Mouse (Mus musculus): ENCODE measurements around the gene Cela3b. TPM values are rescaled to one million over a fixed set of nuclear protein-coding genes. Genes with fewer than 3 reads are reported as not detected.

Gene Cela3b
- total and polyA plus RNA-seq, 3 experiments = not detected

DNA sequence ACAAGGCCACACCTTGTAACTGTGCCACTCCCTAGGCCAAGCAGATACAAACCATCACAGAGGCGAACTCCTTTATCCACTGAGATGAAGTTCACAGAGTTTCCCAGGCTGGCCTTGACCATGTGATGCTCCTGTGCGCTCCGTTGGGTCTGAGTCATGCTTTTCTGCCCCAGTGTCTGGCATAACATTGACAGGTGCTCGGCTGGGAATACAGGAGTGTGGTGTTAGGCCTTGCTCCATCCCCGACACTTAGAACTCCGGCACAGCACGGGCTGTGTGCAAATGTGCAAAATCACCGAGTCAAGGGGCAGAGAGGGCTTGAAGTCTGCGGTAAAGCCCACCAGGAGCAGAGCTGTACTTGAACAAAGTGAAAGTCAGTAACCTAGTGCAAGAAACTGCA, 37.5 kb downstream of the Cela3b start:
- H3K36me3 ChIP-seq (replicated peaks) = peaks cover 13% of the 10 kb centered on the region
- H3K4me1 ChIP-seq (ENCODE audit: insufficient read depth, low read depth, low read length) = peaks cover 20% of the 10 kb centered on the region
- H3K4me3 ChIP-seq (ENCODE audit: low read depth, low read length) = no peak overlapping the region
- ATAC-seq (ENCODE audit: extremely low read depth, insufficient number of reproducible peaks, low FRiP score, poor library complexity, severe bottlenecking) = no peak
- peaks cover 12% of the 10 kb centered on the region; the same call in 1 of the 2 replicates for H3K27me3 ChIP-seq (ENCODE audit: insufficient read depth, low read length)
- no peaks in the 10 kb centered on the region; the same call in 1 of the 2 replicates for H3K9me3 ChIP-seq (replicated peaks)
- TF ChIP-seq CTCF (IDR thresholded peaks at IDR 0.05; ENCODE audit: low read depth, low read length) (no peak), POLR2AphosphoS5 (IDR thresholded peaks at IDR 0.05; ENCODE audit: insufficient replicate concordance, low read depth, low read length) (no peak)
- DNase-seq (ENCODE audit: low spot score) = no peak

DNA sequence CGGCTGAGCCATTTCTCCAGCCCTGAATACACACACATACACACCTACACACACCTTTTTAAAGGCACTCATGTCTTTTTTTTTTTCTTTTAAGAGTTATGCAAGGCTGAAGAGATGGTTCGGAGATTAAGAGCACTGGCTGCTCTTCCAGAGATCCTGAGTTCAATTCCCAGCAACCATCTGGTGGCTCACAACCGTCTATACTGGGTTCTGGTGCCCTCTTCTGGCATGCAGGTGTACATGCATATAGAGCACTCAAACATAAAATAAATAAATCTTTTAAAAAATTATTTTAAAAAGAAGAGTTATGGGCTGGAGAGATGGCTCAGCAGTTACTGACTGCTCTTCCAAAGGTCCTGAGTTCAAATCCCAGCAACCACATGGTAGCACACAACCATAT, 39.1 kb downstream of the Cela3b start:
- DNase-seq (ENCODE audit: low spot score) = no peak
- Histone ChIP-seq H3K4me1 (ENCODE audit: insufficient read depth, low read depth, low read length) (peaks cover 20% of the 10 kb centered on the region), H3K4me3 (ENCODE audit: low read depth, low read length) (no peak overlapping the region), H3K27me3 (ENCODE audit: insufficient read depth, low read length) (peaks cover 10% of the 10 kb centered on the region; the same call in 1 of the 2 replicates), H3K36me3 (replicated peaks) (peaks cover 13% of the 10 kb centered on the region), H3K9me3 (replicated peaks) (no peaks in the 10 kb centered on the region; the same call in 1 of the 2 replicates)
- TF ChIP-seq GATA2 (IDR thresholded peaks at IDR 0.05; ENCODE audit: borderline replicate concordance, low read depth, low read length) = no peak
- TF ChIP-seq GATA1 (IDR thresholded peaks at IDR 0.05; ENCODE audit: borderline replicate concordance, low read length) = no peak
- no peak for TF ChIP-seq CTCF (IDR thresholded peaks at IDR 0.05; ENCODE audit: low read depth, low read length)
- ATAC-seq (ENCODE audit: extremely low read depth, insufficient number of reproducible peaks, low FRiP score, poor library complexity, severe bottlenecking) = no peak

DNA sequence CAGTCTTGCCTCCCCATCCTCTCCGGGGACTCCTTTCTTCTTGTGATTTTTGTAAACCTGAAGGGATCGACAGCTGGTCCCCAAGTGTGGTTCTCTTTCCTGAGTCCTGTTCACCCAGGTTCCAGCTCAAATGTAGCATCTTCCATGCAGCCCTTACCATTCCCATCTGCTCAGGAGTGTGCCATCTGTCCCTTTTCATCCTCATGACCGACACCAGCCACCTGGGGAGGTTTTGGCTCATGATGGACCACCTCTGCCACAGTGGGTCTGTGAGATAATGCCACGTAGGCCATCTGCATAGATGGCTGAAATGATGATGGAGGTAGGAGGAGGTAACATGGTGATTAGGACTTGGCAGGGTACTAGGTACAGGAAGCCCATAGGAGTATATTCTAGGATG, 40.1 kb downstream of the Cela3b start:
- ATAC-seq (ENCODE audit: extremely low read depth, insufficient number of reproducible peaks, low FRiP score, poor library complexity, severe bottlenecking) (no peak), DNase-seq (ENCODE audit: low spot score) (no peak)
- peaks cover 20% of the 10 kb centered on the region for H3K4me1 ChIP-seq (ENCODE audit: insufficient read depth, low read depth, low read length)
- H3K9me3 ChIP-seq (replicated peaks) = no peaks in the 10 kb centered on the region
- peaks cover 10% of the 10 kb centered on the region; the same call in 1 of the 2 replicates for H3K27me3 ChIP-seq (ENCODE audit: insufficient read depth, low read length)
- TF ChIP-seq CTCF (IDR thresholded peaks at IDR 0.05; ENCODE audit: low read depth, low read length) = no peak
- TF ChIP-seq GATA2 (IDR thresholded peaks at IDR 0.05; ENCODE audit: borderline replicate concordance, low read depth, low read length) = no peak
- no peak for TF ChIP-seq POLR2AphosphoS5 (IDR thresholded peaks at IDR 0.05; ENCODE audit: insufficient replicate concordance, low read depth, low read length)
- H3K36me3 ChIP-seq (replicated peaks) = peaks cover 13% of the 10 kb centered on the region
- no peak overlapping the region for H3K4me3 ChIP-seq (ENCODE audit: low read depth, low read length)

GRCm38 (mm10) chr4:137388983-137389382, 41.4 kb downstream of the Cela3b start:
- DNase-seq (ENCODE audit: low spot score) (peak; percentile 47), ATAC-seq (ENCODE audit: extremely low read depth, insufficient number of reproducible peaks, low FRiP score, poor library complexity, severe bottlenecking) (no peak)
- peaks cover 20% of the 10 kb centered on the region for H3K4me1 ChIP-seq (ENCODE audit: insufficient read depth, low read depth, low read length)
- TF ChIP-seq GATA2 (IDR thresholded peaks at IDR 0.05; ENCODE audit: borderline replicate concordance, low read depth, low read length) = no peak
- no peak for TF ChIP-seq POLR2AphosphoS5 (IDR thresholded peaks at IDR 0.05; ENCODE audit: insufficient replicate concordance, low read depth, low read length)
- no peak for TF ChIP-seq GATA1 (IDR thresholded peaks at IDR 0.05; ENCODE audit: borderline replicate concordance, low read length)
- no peak for TF ChIP-seq TAL1 (conservative IDR thresholded peaks at IDR 0.05; ENCODE audit: low read depth, low read length)
- no peak for TF ChIP-seq CTCF (IDR thresholded peaks at IDR 0.05; ENCODE audit: low read depth, low read length)
- H3K4me3 ChIP-seq (ENCODE audit: low read depth, low read length) = peak overlapping the region; percentile 84; the same call in 1 of the 2 replicates
- H3K9me3 ChIP-seq (replicated peaks) = no peaks in the 10 kb centered on the region
- peaks cover 7% of the 10 kb centered on the region; the same call in 1 of the 2 replicates for H3K27me3 ChIP-seq (ENCODE audit: insufficient read depth, low read length)
- H3K36me3 ChIP-seq (replicated peaks) = peaks cover 13% of the 10 kb centered on the region

DNA sequence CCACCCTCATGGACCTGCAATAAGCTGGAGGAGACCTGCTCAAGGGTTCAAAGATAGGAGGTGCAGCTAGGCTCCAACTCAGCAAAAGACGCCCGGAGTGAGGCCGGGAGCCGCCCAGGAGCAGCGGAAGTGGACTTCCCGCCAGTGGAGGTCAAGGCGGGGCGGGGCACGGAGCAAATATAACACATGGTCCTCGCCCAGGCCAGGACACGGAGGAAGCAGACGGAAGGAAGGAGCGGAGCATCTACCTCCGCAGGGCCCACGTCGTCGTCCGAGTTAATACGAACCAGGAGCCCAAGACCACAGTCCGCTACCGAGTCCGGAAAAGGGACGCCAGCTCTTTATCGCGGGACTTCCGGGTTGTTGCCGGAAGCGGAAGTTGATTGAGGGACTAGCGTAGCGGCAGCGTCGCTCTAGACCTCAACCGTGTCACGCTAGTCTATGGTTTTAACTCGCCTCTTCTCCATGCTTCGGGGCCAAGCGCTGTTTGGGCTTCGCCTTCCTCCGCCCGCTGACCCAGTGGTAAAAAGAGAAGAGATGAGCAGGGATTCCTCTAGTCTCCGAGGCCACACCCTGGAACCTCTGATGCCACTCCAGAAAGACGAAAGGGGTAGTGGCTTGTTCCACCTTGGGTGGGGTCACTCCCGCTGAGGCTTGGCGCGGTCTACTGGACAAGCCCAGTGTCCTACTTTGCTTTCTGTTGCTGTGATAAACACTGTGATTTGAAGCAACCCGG, 42.1 kb downstream of the Cela3b start:
- Histone ChIP-seq H3K27me3 (ENCODE audit: insufficient read depth, low read length) (peaks cover 4% of the 10 kb centered on the region; the same call in 1 of the 2 replicates), H3K9me3 (replicated peaks) (no peaks in the 10 kb centered on the region), H3K36me3 (replicated peaks) (peaks cover 13% of the 10 kb centered on the region), H3K4me3 (ENCODE audit: low read depth, low read length) (peak overlapping the region; percentile 84), H3K4me1 (ENCODE audit: insufficient read depth, low read depth, low read length) (peaks cover 20% of the 10 kb centered on the region)
- DNase-seq (ENCODE audit: low spot score) (peak; percentile 89), ATAC-seq (ENCODE audit: extremely low read depth, insufficient number of reproducible peaks, low FRiP score, poor library complexity, severe bottlenecking) (peak; percentile 90)
- TF ChIP-seq POLR2AphosphoS5 (IDR thresholded peaks at IDR 0.05; ENCODE audit: insufficient replicate concordance, low read depth, low read length) (0 out of 2 replicates have a peak, but pooled peaks have one; percentile 51), CTCF (IDR thresholded peaks at IDR 0.05; ENCODE audit: low read depth, low read length) (no peak)

DNA sequence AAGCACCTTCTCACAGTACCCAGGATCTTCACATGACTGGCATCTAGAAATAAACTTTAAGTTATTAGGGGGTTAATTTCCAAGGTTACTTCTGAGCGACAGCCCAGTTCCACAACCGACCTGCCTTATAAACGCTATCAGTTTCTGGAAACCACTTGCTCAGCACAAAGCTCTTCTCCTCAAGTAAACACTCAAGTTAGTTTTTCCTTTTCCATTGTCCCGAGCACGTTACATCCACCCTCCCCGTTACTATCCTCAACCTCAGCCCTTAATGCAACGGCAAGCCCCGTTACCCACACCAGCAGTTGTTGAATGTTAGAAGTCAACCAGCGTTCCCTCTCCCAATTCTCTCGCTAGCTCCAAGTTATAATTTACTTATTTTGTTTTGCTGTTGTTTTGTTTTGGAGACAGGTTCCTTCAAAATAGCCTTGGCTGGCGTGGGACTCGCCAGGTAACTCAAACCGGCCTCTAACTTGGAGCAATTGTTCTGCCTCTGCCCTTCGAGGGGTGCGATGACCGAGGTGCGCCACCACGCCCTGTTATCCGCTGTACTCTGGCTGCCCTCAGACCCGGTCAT, 42.8 kb downstream of the Cela3b start:
- peak; percentile 22 for DNase-seq (ENCODE audit: low spot score)
- Histone ChIP-seq H3K9me3 (replicated peaks) (no peaks in the 10 kb centered on the region), H3K36me3 (replicated peaks) (peaks cover 13% of the 10 kb centered on the region), H3K4me1 (ENCODE audit: insufficient read depth, low read depth, low read length) (peaks cover 15% of the 10 kb centered on the region), H3K4me3 (ENCODE audit: low read depth, low read length) (peak overlapping the region; percentile 84), H3K27me3 (ENCODE audit: insufficient read depth, low read length) (no peaks in the 10 kb centered on the region)
- no peak for ATAC-seq (ENCODE audit: extremely low read depth, insufficient number of reproducible peaks, low FRiP score, poor library complexity, severe bottlenecking)
- no peak for TF ChIP-seq GATA1 (IDR thresholded peaks at IDR 0.05; ENCODE audit: borderline replicate concordance, low read length)

Measured in G1E (cell line).